Mouse (Mus musculus) embryonic fibroblast, embryonic 13.5 days (primary cell): ENCODE results near the gene Gramd1c. TPM values are rescaled to one million over a fixed set of nuclear protein-coding genes. Genes with fewer than 3 reads are reported as not detected.
A peak's percentile ranks its signal among the peaks of the same experiment; 100 is the strongest.

Source experiments
- H3K27ac ChIP-seq: 2 replicates; pipeline ENCODE4 v1.5.1; 2012; ENCODE audit warnings: low read length, control low read depth, inconsistent platforms; ENCODE audit not compliant: insufficient read depth
- H3K4me1 ChIP-seq: 2 replicates; pipeline ENCODE4 v1.6.1; 2011; ENCODE audit warnings: low read length; ENCODE audit not compliant: control insufficient read depth, insufficient read depth
- H3K4me3 ChIP-seq: 2 replicates; pipeline ENCODE4 v1.5.1; 2011; ENCODE audit warnings: mild to moderate bottlenecking, control low read depth, low read length; ENCODE audit not compliant: insufficient read depth
- CTCF ChIP-seq: IDR thresholded peaks from 2 replicates; pipeline ENCODE4 v1.5.1; 2011; ENCODE audit warnings: mild to moderate bottlenecking, control low read depth, low read length, moderate library complexity, borderline replicate concordance; ENCODE audit not compliant: insufficient read depth
- POLR2A ChIP-seq: IDR thresholded peaks from 2 replicates; pipeline ENCODE4 v1.6.1; 2011; ENCODE audit warnings: low read depth, mild to moderate bottlenecking, control low read depth, low read length, moderate library complexity
- polyA plus RNA-seq: library from polyadenylated mRNA; stranded (reverse); fragments of >200 nt; gene quantifications from 2 replicates; pipeline ENCODE4 v1.2.4, GENCODE M21; 2011; ENCODE audit warnings: low read depth; ENCODE audit not compliant: missing spikeins, insufficient read length

Gramd1c gene
- polyA plus RNA-seq, 1 experiment: 6.0 TPM

- H3K4me1 ChIP-seq: no peaks in the 10 kb centered on the region
Observed at GRCm38 (mm10) chr16:44060604-44061286, 2.4 kb downstream of the Gramd1c start.

GRCm38 (mm10) chr16:44058745-44059144, 4.4 kb downstream of the Gramd1c start:
- Histone ChIP-seq H3K4me3 (no peak overlapping the region), H3K4me1 (peaks cover 5% of the 10 kb centered on the region; the same call in 1 of the 2 replicates), H3K27ac (peak overlapping the region; percentile 81)
- peak; percentile 63 for TF ChIP-seq CTCF
- no peak for TF ChIP-seq POLR2A

More at GRCm38 (mm10) chr16:44060604-44061286, 2.4 kb downstream of the Gramd1c start:
- no peak for TF ChIP-seq CTCF
- TF ChIP-seq POLR2A: no peak
- H3K27ac ChIP-seq: no peak overlapping the region
- no peak overlapping the region for H3K4me3 ChIP-seq

GRCm38 (mm10) chr16:44055766-44056165, 7.4 kb downstream of the Gramd1c start:
- TF ChIP-seq CTCF (no peak), POLR2A (no peak)
- no peak overlapping the region for H3K27ac ChIP-seq

GRCm38 (mm10) chr16:44053265-44053664, 9.9 kb downstream of the Gramd1c start:
- Histone ChIP-seq H3K4me3 (no peak overlapping the region), H3K27ac (peak overlapping the region; percentile 84), H3K4me1 (peaks cover 9% of the 10 kb centered on the region)
- TF ChIP-seq POLR2A: no peak
- TF ChIP-seq CTCF: no peak

More at GRCm38 (mm10) chr16:44055766-44056165, 7.4 kb downstream of the Gramd1c start:
- H3K4me3 ChIP-seq: no peak overlapping the region
- H3K4me1 ChIP-seq: peaks cover 9% of the 10 kb centered on the region

GRCm38 (mm10) chr16:44052390-44052789, 10.8 kb downstream of the Gramd1c start:
- TF ChIP-seq POLR2A (no peak), CTCF (no peak)
- H3K4me3 ChIP-seq: no peak overlapping the region
- H3K4me1 ChIP-seq: peaks cover 9% of the 10 kb centered on the region
- H3K27ac ChIP-seq: peak overlapping the region; percentile 86

- H3K27ac ChIP-seq: no peak overlapping the region
- H3K4me1 ChIP-seq: peaks cover 9% of the 10 kb centered on the region
- H3K4me3 ChIP-seq: no peak overlapping the region
- TF ChIP-seq CTCF (no peak), POLR2A (no peak)
Observed at GRCm38 (mm10) chr16:44050139-44050538, 13.0 kb downstream of the Gramd1c start.

- H3K4me1 ChIP-seq: no peaks in the 10 kb centered on the region
- H3K4me3 ChIP-seq: no peak overlapping the region
- TF ChIP-seq POLR2A (no peak), CTCF (peak; percentile 29; the same call in 1 of the 2 replicates)
- no peak overlapping the region for H3K27ac ChIP-seq
Observed at GRCm38 (mm10) chr16:44039112-44039511, 24.0 kb downstream of the Gramd1c start.

GRCm38 (mm10) chr16:44035221-44035620, 27.9 kb downstream of the Gramd1c start:
- H3K4me3 ChIP-seq: no peak overlapping the region
- H3K27ac ChIP-seq: no peak overlapping the region
- TF ChIP-seq CTCF (no peak), POLR2A (no peak)
- H3K4me1 ChIP-seq: no peaks in the 10 kb centered on the region

GRCm38 (mm10) chr16:44033365-44033764, 29.8 kb downstream of the Gramd1c start:
- TF ChIP-seq CTCF (no peak), POLR2A (no peak)
- Histone ChIP-seq H3K27ac (no peak overlapping the region), H3K4me3 (no peak overlapping the region), H3K4me1 (no peaks in the 10 kb centered on the region)

- no peak for TF ChIP-seq POLR2A
- TF ChIP-seq CTCF: no peak
- Histone ChIP-seq H3K4me1 (no peaks in the 10 kb centered on the region), H3K27ac (no peak overlapping the region), H3K4me3 (no peak overlapping the region)
Observed at GRCm38 (mm10) chr16:44029273-44029672, 33.9 kb downstream of the Gramd1c start.

- H3K27ac ChIP-seq: no peak overlapping the region
- TF ChIP-seq CTCF (no peak), POLR2A (no peak)
- H3K4me1 ChIP-seq: no peaks in the 10 kb centered on the region
- H3K4me3 ChIP-seq: no peak overlapping the region
Observed at GRCm38 (mm10) chr16:44026822-44027221, 36.3 kb downstream of the Gramd1c start.

GRCm38 (mm10) chr16:44026210-44026609, 36.9 kb downstream of the Gramd1c start:
- TF ChIP-seq POLR2A (no peak), CTCF (no peak)
- no peak overlapping the region for H3K27ac ChIP-seq

More at GRCm38 (mm10) chr16:44026210-44026609, 36.9 kb downstream of the Gramd1c start:
- no peaks in the 10 kb centered on the region for H3K4me1 ChIP-seq
- no peak overlapping the region for H3K4me3 ChIP-seq
